Mouse (Mus musculus) hindbrain, embryonic 16.5 days (tissue): ENCODE data around the gene Pstpip1. TPM values are rescaled to one million over a fixed set of nuclear protein-coding genes. Genes with fewer than 3 reads are reported as not detected.

Experiments used
- polyA plus RNA-seq: library from polyadenylated mRNA; unstranded; fragments of >200 nt; fragmentation: Nextera tagmentation; extraction: Ambion mirVana; gene quantifications from 2 replicates; pipeline ENCODE4 v1.2.1, GENCODE M21; 2015

Pstpip1 gene
- polyA plus RNA-seq, 1 experiment from 2014 or later = 0.64 TPM

Other genes starting within 250 kb of the Pstpip1 start
- 33.5 and 34.0 TPM in 2 replicates for gene Scaper, start 151.8 kb upstream of the Pstpip1 start, polyA plus RNA-seq
- gene 4930563M21Rik, start 79.4 kb upstream of the Pstpip1 start, polyA plus RNA-seq = not detected in 2 replicates
- 271 and 279 TPM in 2 replicates for gene Rcn2, start 48.1 kb upstream of the Pstpip1 start, polyA plus RNA-seq
- gene Tspan3, start 75.5 kb downstream of the Pstpip1 start, polyA plus RNA-seq = 641 and 689 TPM in 2 replicates